Mouse (Mus musculus): ENCODE results near the gene Pycr2. TPM values are rescaled to one million over a fixed set of nuclear protein-coding genes. Genes with fewer than 3 reads are reported as not detected.

The Pycr2 gene
- polyA plus RNA-seq, 1 experiment from 2014 or later: 46.0 TPM

DNA sequence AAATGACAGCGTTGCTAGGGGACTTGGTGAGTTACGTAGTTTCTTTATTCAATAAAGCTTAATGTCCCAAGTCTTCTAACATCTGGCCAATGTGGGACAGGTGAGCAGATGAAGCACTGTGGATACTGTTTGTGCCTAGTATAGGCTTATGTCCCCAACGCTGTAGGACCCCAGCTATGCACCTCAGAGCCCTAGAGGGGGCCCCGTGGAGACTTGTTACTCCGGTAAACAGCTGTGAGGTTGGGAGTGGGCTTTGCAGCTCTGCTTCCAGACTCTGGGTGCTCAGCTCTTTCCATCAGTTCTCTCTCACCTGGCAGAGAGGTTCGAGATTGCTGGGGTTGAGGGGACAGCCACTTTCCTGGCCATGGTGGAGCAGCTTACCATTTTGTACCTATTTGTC lies 1.2 kb downstream of the Pycr2 start:
- 70% methylated on average over 6 of the region's 6 CpGs for WGBS
- no peaks in the 10 kb centered on the region for H3K9me3 ChIP-seq (ENCODE audit: control insufficient read depth, low read length)
- H3K9ac ChIP-seq (ENCODE audit: low read length): peak overlapping the region; percentile 86; the same call in 1 of the 2 replicates
- peaks cover 8 to 15% of the 10 kb centered on the region in 2 experiments for H3K4me1 ChIP-seq (ENCODE audit: control insufficient read depth in 2 of 2, insufficient read depth in 2 of 2, low read length in 2 of 2)
- no peak for ATAC-seq (ENCODE audit: insufficient number of reproducible peaks, insufficient read depth, low FRiP score, low read depth)
- no peak overlapping the region for H3K27ac ChIP-seq (replicated peaks in 1 of 2; ENCODE audit: control insufficient read depth in 1 of 2, insufficient read depth in 1 of 2, low read depth in 2 of 2, low read length in 2 of 2)
- no peaks in the 10 kb centered on the region for H3K27me3 ChIP-seq (ENCODE audit: control insufficient read depth, insufficient read depth, low read length)
- peak overlapping the region in 1 of 2 experiments; percentile 77; a peak in 1 of 4 replicates for H3K4me3 ChIP-seq (ENCODE audit: control insufficient read depth in 1 of 2, insufficient read depth in 1 of 2, low read depth in 1 of 2, low read length in 2 of 2)
- peaks cover 28% of the 10 kb centered on the region for H3K36me3 ChIP-seq (ENCODE audit: control insufficient read depth, insufficient read depth, low read length)
- peak overlapping the region; percentile 92 for H3K4me2 ChIP-seq (ENCODE audit: low read length)

DNA sequence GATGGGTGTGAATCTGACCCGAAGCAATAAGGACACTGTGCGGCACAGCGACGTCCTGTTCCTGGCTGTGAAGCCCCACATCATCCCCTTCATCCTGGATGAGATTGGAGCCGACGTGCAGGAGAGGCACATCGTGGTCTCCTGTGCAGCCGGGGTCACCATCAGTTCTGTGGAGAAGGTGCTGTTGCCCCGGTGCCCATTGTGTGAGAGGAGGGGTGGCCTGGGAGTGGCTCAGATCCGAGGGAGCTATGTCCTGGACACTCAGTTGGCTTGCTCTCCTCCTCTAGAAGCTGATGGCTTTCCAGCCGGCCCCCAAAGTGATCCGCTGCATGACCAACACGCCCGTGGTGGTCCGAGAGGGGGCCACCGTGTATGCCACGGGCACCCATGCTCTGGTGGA lies 1.8 kb downstream of the Pycr2 start:
- no peaks in the 10 kb centered on the region for H3K9me3 ChIP-seq (ENCODE audit: control insufficient read depth, low read length)
- peaks cover 28% of the 10 kb centered on the region for H3K36me3 ChIP-seq (ENCODE audit: control insufficient read depth, insufficient read depth, low read length)
- no peak overlapping the region for H3K4me2 ChIP-seq (ENCODE audit: low read length)
- no peaks in the 10 kb centered on the region for H3K27me3 ChIP-seq (ENCODE audit: control insufficient read depth, insufficient read depth, low read length)
- H3K27ac ChIP-seq (replicated peaks in 1 of 2; ENCODE audit: control insufficient read depth in 1 of 2, insufficient read depth in 1 of 2, low read depth in 2 of 2, low read length in 2 of 2): no peak overlapping the region
- peaks cover 8 to 15% of the 10 kb centered on the region in 2 experiments for H3K4me1 ChIP-seq (ENCODE audit: control insufficient read depth in 2 of 2, insufficient read depth in 2 of 2, low read length in 2 of 2)
- ATAC-seq (ENCODE audit: insufficient number of reproducible peaks, insufficient read depth, low FRiP score, low read depth): no peak
- H3K9ac ChIP-seq (ENCODE audit: low read length): no peak overlapping the region
- no peak overlapping the region for H3K4me3 ChIP-seq (ENCODE audit: control insufficient read depth in 1 of 2, insufficient read depth in 1 of 2, low read depth in 1 of 2, low read length in 2 of 2)
- 90% methylated on average over 17 of the region's 17 CpGs for WGBS

DNA sequence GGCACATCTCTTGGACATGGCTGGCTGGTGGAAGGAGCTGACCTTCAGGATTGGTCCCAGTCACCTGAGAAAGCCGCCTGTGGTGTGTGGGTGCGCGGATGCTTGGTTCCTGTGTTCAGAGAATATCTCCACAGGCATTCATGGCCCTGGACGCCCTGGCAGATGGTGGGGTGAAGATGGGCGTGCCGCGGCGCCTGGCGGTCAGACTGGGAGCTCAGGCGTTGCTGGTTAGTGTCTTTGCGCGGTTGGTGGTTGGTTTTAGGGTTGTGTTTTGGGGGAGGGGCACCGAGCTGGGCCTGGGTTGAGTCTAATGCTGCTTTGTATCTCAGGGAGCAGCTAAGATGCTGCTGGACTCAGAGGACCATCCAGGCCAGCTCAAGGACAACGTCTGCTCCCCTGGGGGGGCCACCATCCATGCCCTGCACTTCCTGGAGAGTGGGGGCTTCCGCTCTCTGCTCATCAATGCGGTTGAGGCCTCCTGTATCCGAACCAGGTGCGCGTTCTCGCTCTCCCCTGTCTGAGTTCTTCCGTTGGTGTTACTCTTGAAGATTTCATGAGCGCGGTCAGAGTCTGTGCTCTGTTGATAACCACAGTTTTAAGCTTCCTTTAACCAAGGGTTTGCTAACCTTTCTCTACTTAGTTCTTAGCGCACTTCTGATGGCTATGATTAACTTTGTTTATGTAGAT lies 2.5 kb downstream of the Pycr2 start:
- no peaks in the 10 kb centered on the region for H3K27me3 ChIP-seq (ENCODE audit: control insufficient read depth, insufficient read depth, low read length)
- no peak overlapping the region for H3K9ac ChIP-seq (ENCODE audit: low read length)
- 90% methylated on average over 24 of the region's 24 CpGs for WGBS
- peaks cover 8 to 15% of the 10 kb centered on the region in 2 experiments for H3K4me1 ChIP-seq (ENCODE audit: control insufficient read depth in 2 of 2, insufficient read depth in 2 of 2, low read length in 2 of 2)
- H3K4me3 ChIP-seq (ENCODE audit: control insufficient read depth in 1 of 2, insufficient read depth in 1 of 2, low read depth in 1 of 2, low read length in 2 of 2): no peak overlapping the region
- no peaks in the 10 kb centered on the region for H3K9me3 ChIP-seq (ENCODE audit: control insufficient read depth, low read length)
- peaks cover 28% of the 10 kb centered on the region for H3K36me3 ChIP-seq (ENCODE audit: control insufficient read depth, insufficient read depth, low read length)
- ATAC-seq (ENCODE audit: insufficient number of reproducible peaks, insufficient read depth, low FRiP score, low read depth): no peak
- H3K4me2 ChIP-seq (ENCODE audit: low read length): no peak overlapping the region
- no peak overlapping the region for H3K27ac ChIP-seq (replicated peaks in 1 of 2; ENCODE audit: control insufficient read depth in 1 of 2, insufficient read depth in 1 of 2, low read depth in 2 of 2, low read length in 2 of 2)

DNA sequence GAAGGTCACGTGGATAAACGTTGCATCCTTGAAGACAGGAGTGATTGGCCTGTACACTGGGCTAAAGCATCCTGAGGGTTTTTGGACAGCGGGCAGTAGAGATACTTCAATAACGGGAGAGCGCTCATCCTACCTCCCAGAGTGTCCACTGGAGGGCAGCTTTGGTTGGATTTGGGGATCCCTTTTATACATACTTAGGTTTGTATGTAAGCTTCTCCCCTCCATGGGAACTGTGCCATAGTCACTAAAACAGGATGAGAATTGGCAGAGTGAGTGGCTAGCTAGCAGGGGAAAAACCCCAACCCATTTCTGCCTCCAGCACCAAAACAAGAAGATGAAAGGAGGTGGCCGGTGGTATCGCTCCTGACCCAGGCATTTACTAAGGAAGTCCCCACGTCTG lies 7.0 kb downstream of the Pycr2 start:
- WGBS: 40% methylated on average over 8 of the region's 8 CpGs

DNA sequence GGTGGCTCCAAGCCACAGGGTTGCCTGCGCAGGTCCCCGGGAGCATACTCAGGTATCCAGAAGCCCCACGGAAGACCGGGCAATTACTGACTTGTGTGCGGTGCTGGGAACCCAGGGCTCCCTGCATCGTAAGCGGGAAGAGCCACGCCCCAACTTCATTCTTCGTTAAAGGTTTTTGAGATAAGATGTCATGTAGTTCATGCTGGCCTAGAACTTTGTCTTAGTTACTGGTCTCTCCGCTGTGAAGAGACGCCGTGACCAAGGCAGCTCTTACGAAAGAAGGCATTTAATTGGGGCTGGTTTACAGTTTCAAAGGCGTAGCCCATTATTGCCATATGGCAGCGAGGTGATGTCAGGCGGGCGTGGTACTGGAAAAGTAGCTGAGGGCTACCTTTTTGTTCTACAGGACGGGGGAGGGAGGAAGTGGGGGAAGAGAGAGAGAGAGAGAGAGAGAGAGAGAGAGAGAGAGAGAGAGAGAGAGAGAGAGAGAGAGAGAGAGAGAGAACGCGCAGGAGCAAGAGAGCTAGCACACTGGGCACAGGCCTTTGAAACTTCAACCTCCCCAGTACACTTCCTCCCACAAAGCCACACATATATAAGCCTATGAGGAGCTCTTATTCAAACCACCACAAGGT lies 7.7 kb downstream of the Pycr2 start:
- Histone ChIP-seq H3K36me3 (ENCODE audit: control insufficient read depth, insufficient read depth, low read length) (peaks cover 19% of the 10 kb centered on the region), H3K27ac (replicated peaks in 1 of 2; ENCODE audit: control insufficient read depth in 1 of 2, insufficient read depth in 1 of 2, low read depth in 2 of 2, low read length in 2 of 2) (no peak overlapping the region), H3K4me1 (ENCODE audit: control insufficient read depth in 2 of 2, insufficient read depth in 2 of 2, low read length in 2 of 2) (peaks cover 6 to 8% of the 10 kb centered on the region in 2 experiments; a peak in 3 of 4 replicates), H3K9me3 (ENCODE audit: control insufficient read depth, low read length) (no peaks in the 10 kb centered on the region), H3K4me3 (ENCODE audit: control insufficient read depth in 1 of 2, insufficient read depth in 1 of 2, low read depth in 1 of 2, low read length in 2 of 2) (no peak overlapping the region), H3K27me3 (ENCODE audit: control insufficient read depth, insufficient read depth, low read length) (no peaks in the 10 kb centered on the region), H3K4me2 (ENCODE audit: low read length) (peak overlapping the region; percentile 50), H3K9ac (ENCODE audit: low read length) (no peak overlapping the region)
- ATAC-seq (ENCODE audit: insufficient number of reproducible peaks, insufficient read depth, low FRiP score, low read depth): no peak
- 45% methylated on average over 20 of the region's 20 CpGs for WGBS

More for the DNA sequence above, 7.0 kb downstream of the Pycr2 start:
- no peak overlapping the region for H3K4me3 ChIP-seq (ENCODE audit: control insufficient read depth in 1 of 2, insufficient read depth in 1 of 2, low read depth in 1 of 2, low read length in 2 of 2)
- H3K9ac ChIP-seq (ENCODE audit: low read length): no peak overlapping the region
- peaks cover 6 to 8% of the 10 kb centered on the region in 2 experiments; a peak in 3 of 4 replicates for H3K4me1 ChIP-seq (ENCODE audit: control insufficient read depth in 2 of 2, insufficient read depth in 2 of 2, low read length in 2 of 2)
- peak overlapping the region; percentile 50 for H3K4me2 ChIP-seq (ENCODE audit: low read length)
- H3K27ac ChIP-seq (replicated peaks in 1 of 2; ENCODE audit: control insufficient read depth in 1 of 2, insufficient read depth in 1 of 2, low read depth in 2 of 2, low read length in 2 of 2): no peak overlapping the region
- ATAC-seq (ENCODE audit: insufficient number of reproducible peaks, insufficient read depth, low FRiP score, low read depth): no peak
- peaks cover 26% of the 10 kb centered on the region for H3K36me3 ChIP-seq (ENCODE audit: control insufficient read depth, insufficient read depth, low read length)
- H3K27me3 ChIP-seq (ENCODE audit: control insufficient read depth, insufficient read depth, low read length): no peaks in the 10 kb centered on the region
- H3K9me3 ChIP-seq (ENCODE audit: control insufficient read depth, low read length): no peaks in the 10 kb centered on the region

DNA sequence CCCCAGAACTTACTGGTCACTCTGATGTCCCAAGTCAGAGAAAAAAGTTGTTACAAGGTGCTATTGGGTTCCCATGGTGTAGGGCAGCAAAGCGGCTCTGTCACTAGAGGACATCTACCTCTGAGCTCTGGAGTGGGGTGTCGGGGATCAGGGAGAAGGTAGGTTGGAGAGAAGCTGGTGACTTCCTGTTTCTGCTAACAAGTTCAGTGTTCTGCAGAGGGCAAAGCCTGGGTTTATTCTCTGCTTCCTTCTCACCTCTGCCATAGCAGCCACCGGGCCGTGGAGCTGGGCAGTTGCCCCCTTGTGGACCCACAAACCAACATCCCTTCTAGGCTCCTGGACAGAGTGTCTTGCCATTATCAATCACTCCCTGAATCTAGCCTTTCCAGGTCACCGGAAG lies 8.7 kb downstream of the Pycr2 start:
- H3K4me1 ChIP-seq (ENCODE audit: control insufficient read depth in 2 of 2, insufficient read depth in 2 of 2, low read length in 2 of 2): peaks cover 6 to 8% of the 10 kb centered on the region in 2 experiments; a peak in 3 of 4 replicates

DNA sequence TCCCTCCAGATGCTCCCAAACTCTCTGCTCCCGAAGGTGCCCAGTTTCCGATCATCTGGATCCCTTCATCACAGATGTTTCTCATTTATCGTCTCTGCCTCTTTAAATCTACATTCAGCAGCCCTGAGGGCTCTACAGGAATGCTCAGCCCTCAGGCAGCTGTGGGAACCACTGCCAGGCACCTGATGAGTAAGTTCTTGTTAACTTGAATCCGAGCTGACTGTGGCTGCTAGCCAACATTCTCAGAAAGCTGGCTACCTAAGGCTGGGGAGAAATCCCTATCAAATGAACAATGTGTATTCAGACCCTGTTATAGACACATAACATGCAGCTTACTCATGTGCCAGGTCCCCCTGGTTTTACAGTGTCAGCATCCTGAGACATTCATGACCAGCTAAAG lies 9.7 kb downstream of the Pycr2 start:
- Histone ChIP-seq H3K4me3 (ENCODE audit: control insufficient read depth in 1 of 2, insufficient read depth in 1 of 2, low read depth in 1 of 2, low read length in 2 of 2) (no peak overlapping the region), H3K27ac (replicated peaks in 1 of 2; ENCODE audit: control insufficient read depth in 1 of 2, insufficient read depth in 1 of 2, low read depth in 2 of 2, low read length in 2 of 2) (peak overlapping the region; percentile 28 to 35; a peak in 1 of 4 replicates), H3K4me1 (ENCODE audit: control insufficient read depth in 2 of 2, insufficient read depth in 2 of 2, low read length in 2 of 2) (peaks cover 6 to 8% of the 10 kb centered on the region in 2 experiments; a peak in 3 of 4 replicates), H3K9ac (ENCODE audit: low read length) (no peak overlapping the region), H3K9me3 (ENCODE audit: control insufficient read depth, low read length) (no peaks in the 10 kb centered on the region), H3K27me3 (ENCODE audit: control insufficient read depth, insufficient read depth, low read length) (no peaks in the 10 kb centered on the region), H3K36me3 (ENCODE audit: control insufficient read depth, insufficient read depth, low read length) (no peaks in the 10 kb centered on the region), H3K4me2 (ENCODE audit: low read length) (no peak overlapping the region)
- no peak for ATAC-seq (ENCODE audit: insufficient number of reproducible peaks, insufficient read depth, low FRiP score, low read depth)
- 42% methylated on average over 4 of the region's 4 CpGs for WGBS

More for the DNA sequence above, 8.7 kb downstream of the Pycr2 start:
- WGBS: 88% methylated on average over 5 of the region's 5 CpGs
- Histone ChIP-seq H3K9me3 (ENCODE audit: control insufficient read depth, low read length) (no peaks in the 10 kb centered on the region), H3K27me3 (ENCODE audit: control insufficient read depth, insufficient read depth, low read length) (no peaks in the 10 kb centered on the region), H3K4me3 (ENCODE audit: control insufficient read depth in 1 of 2, insufficient read depth in 1 of 2, low read depth in 1 of 2, low read length in 2 of 2) (no peak overlapping the region), H3K4me2 (ENCODE audit: low read length) (no peak overlapping the region), H3K9ac (ENCODE audit: low read length) (no peak overlapping the region), H3K27ac (replicated peaks in 1 of 2; ENCODE audit: control insufficient read depth in 1 of 2, insufficient read depth in 1 of 2, low read depth in 2 of 2, low read length in 2 of 2) (no peak overlapping the region), H3K36me3 (ENCODE audit: control insufficient read depth, insufficient read depth, low read length) (peaks cover 9% of the 10 kb centered on the region)
- ATAC-seq (ENCODE audit: insufficient number of reproducible peaks, insufficient read depth, low FRiP score, low read depth): no peak
